In genomic region chr13:51304631-51305030, GRCm38 (mm10) we compare ENCODE assay signal across 29 mouse cellular contexts.
DNase-seq lines count a peak whose midpoint lies in the region; ATAC-seq and TF ChIP-seq lines count a peak whose summit lies in the region.
"Had no signal": no experiment of that assay in that cellular context is flagged by ENCODE, and none has a peak within 500 bp of the region (broad histone marks: within the 10 kb centered on the region; RNA-seq: fewer than 3 reads in every experiment).

No protein-coding gene starts in this region.

- DNase-seq in forebrain, embryonic 14.5 days (ENCODE audit: low spot score), result peak; percentile 34
- no peak for DNase-seq in kidney, adult 18-20 months
- DNase-seq in lung, postnatal 25 days (ENCODE audit: low spot score), result no peak
- peak; percentile 60 for DNase-seq in brain, embryonic 14.5 days (ENCODE audit: low read depth)
- no peak for DNase-seq in adrenal gland, adult 2 months
- DNase-seq: adrenal gland, postnatal 10 days; cerebellum, adult 11-12 months; cerebellum, adult 9-11 months; embryo, embryonic 11 days; gastrocnemius, adult 2 months; gastrocnemius, postnatal 36 days; heart, adult 2 months; heart, postnatal 10 days; lung, postnatal 36 days; right cerebral cortex, postnatal 25 days; thymus, adult 2 months; thymus, postnatal 36 days had no signal

- TF ChIP-seq POLR2A in brain, embryonic 14.5 days (IDR thresholded peaks at IDR 0.05; ENCODE audit: borderline replicate concordance, extremely low read depth, insufficient read depth, insufficient read length, poor library complexity, severe bottlenecking), result no peak

- no peak overlapping the region for H3K9ac ChIP-seq in forebrain, embryonic 14.5 days (ENCODE audit: low read length)
- H3K9ac ChIP-seq in forebrain, embryonic 15.5 days (replicated peaks), result no peak overlapping the region
- no peak overlapping the region for H3K9ac ChIP-seq in kidney, embryonic 14.5 days (ENCODE audit: low read depth, low read length)
- H3K9ac ChIP-seq in lung, embryonic 15.5 days, result no peak overlapping the region
- H3K9ac ChIP-seq: embryonic facial prominence, embryonic 13.5 days; forebrain, embryonic 13.5 days; heart, embryonic 13.5 days; hindbrain, embryonic 15.5 days; limb, embryonic 13.5 days; midbrain, embryonic 15.5 days had no signal

- no peaks in the 10 kb centered on the region for H3K36me3 ChIP-seq in forebrain, embryonic 14.5 days (ENCODE audit: control insufficient read depth, insufficient read depth, low read length)
- H3K36me3 ChIP-seq in forebrain, embryonic 15.5 days, result no peaks in the 10 kb centered on the region
- no peaks in the 10 kb centered on the region for H3K36me3 ChIP-seq in kidney, embryonic 14.5 days (ENCODE audit: control insufficient read depth, insufficient read depth, low read length)
- no peaks in the 10 kb centered on the region for H3K36me3 ChIP-seq in lung, embryonic 15.5 days
- H3K36me3 ChIP-seq: embryonic facial prominence, embryonic 13.5 days; G1E; heart, embryonic 13.5 days; hindbrain, embryonic 15.5 days; limb, embryonic 13.5 days; midbrain, embryonic 15.5 days had no signal

- TF ChIP-seq CTCF in brain, embryonic 14.5 days (IDR thresholded peaks at IDR 0.05; ENCODE audit: borderline replicate concordance, extremely low read depth, insufficient read depth, insufficient read length), result no peak

- H3K27ac ChIP-seq in forebrain, embryonic 14.5 days (ENCODE audit: low read depth, low read length), result no peak overlapping the region
- H3K27ac ChIP-seq in forebrain, embryonic 15.5 days (replicated peaks), result no peak overlapping the region
- peak overlapping the region; percentile 63; the same call in 1 of the 2 replicates for H3K27ac ChIP-seq in kidney, embryonic 14.5 days (ENCODE audit: low read depth, low read length)
- peak overlapping the region; percentile 17; the same call in 1 of the 2 replicates for H3K27ac ChIP-seq in lung, embryonic 15.5 days
- H3K27ac ChIP-seq: embryonic facial prominence, embryonic 13.5 days; forebrain, embryonic 13.5 days; gastrocnemius, adult 2 months; heart, adult 2 months; heart, embryonic 13.5 days; hindbrain, embryonic 15.5 days; limb, embryonic 13.5 days; midbrain, embryonic 15.5 days had no signal

- H3K9me3 ChIP-seq in forebrain, embryonic 14.5 days (replicated peaks; ENCODE audit: control insufficient read depth, low read length), result no peaks in the 10 kb centered on the region
- no peaks in the 10 kb centered on the region for H3K9me3 ChIP-seq in forebrain, embryonic 15.5 days
- H3K9me3 ChIP-seq in kidney, embryonic 14.5 days (ENCODE audit: control insufficient read depth, low read length), result 0 out of 2 replicates have a peak, but pooled peaks cover 2% of the 10 kb centered on the region
- no peaks in the 10 kb centered on the region for H3K9me3 ChIP-seq in lung, embryonic 15.5 days
- H3K9me3 ChIP-seq: embryonic facial prominence, embryonic 13.5 days; forebrain, embryonic 13.5 days; heart, embryonic 13.5 days; hindbrain, embryonic 15.5 days; limb, embryonic 13.5 days; midbrain, embryonic 15.5 days had no signal

- ATAC-seq in forebrain, embryonic 14.5 days, result no peak
- ATAC-seq in forebrain, embryonic 15.5 days (replicated peaks), result no peak
- no peak for ATAC-seq in kidney, embryonic 14.5 days (ENCODE audit: low FRiP score, low TSS enrichment)
- no peak for ATAC-seq in lung, embryonic 15.5 days (ENCODE audit: borderline replicate concordance, extremely low read depth, low FRiP score, low TSS enrichment)
- ATAC-seq: forebrain, embryonic 13.5 days; intestine, embryonic 16.5 days; midbrain, embryonic 15.5 days had no signal

- 53% methylated on average over 4 of the region's 4 CpGs for WGBS in forebrain, embryonic 14.5 days
- 37% methylated on average over 4 of the region's 4 CpGs for WGBS in forebrain, embryonic 15.5 days
- WGBS in kidney, embryonic 14.5 days, result 47% methylated on average over 4 of the region's 4 CpGs
- 36% methylated on average over 4 of the region's 4 CpGs for WGBS in lung, embryonic 15.5 days

- no peak overlapping the region for H3K4me3 ChIP-seq in forebrain, embryonic 14.5 days (ENCODE audit: low read depth, low read length)
- no peak overlapping the region for H3K4me3 ChIP-seq in forebrain, embryonic 15.5 days
- no peak overlapping the region for H3K4me3 ChIP-seq in kidney, embryonic 14.5 days (ENCODE audit: low read length)
- no peak overlapping the region for H3K4me3 ChIP-seq in lung, embryonic 15.5 days
- H3K4me3 ChIP-seq: embryonic facial prominence, embryonic 13.5 days; forebrain, embryonic 13.5 days; gastrocnemius, adult 2 months; heart, adult 2 months; heart, embryonic 13.5 days; hindbrain, embryonic 15.5 days; limb, embryonic 13.5 days; midbrain, embryonic 15.5 days had no signal

- H3K4me2 ChIP-seq in forebrain, embryonic 14.5 days (ENCODE audit: low read length), result no peak overlapping the region
- no peak overlapping the region for H3K4me2 ChIP-seq in forebrain, embryonic 15.5 days (replicated peaks)
- no peak overlapping the region for H3K4me2 ChIP-seq in kidney, embryonic 14.5 days (replicated peaks; ENCODE audit: low read depth, low read length)
- no peak overlapping the region for H3K4me2 ChIP-seq in lung, embryonic 15.5 days
- H3K4me2 ChIP-seq: embryonic facial prominence, embryonic 13.5 days; forebrain, embryonic 13.5 days; heart, embryonic 13.5 days; hindbrain, embryonic 15.5 days; limb, embryonic 13.5 days; liver, embryonic 11.5 days; midbrain, embryonic 15.5 days had no signal

- no peaks in the 10 kb centered on the region for H3K4me1 ChIP-seq in forebrain, embryonic 14.5 days (ENCODE audit: control insufficient read depth, insufficient read depth, low read length)
- peaks cover 4% of the 10 kb centered on the region; the same call in 1 of the 2 replicates for H3K4me1 ChIP-seq in forebrain, embryonic 15.5 days
- H3K4me1 ChIP-seq in kidney, embryonic 14.5 days (ENCODE audit: control insufficient read depth, insufficient read depth, low read length), result no peaks in the 10 kb centered on the region; the same call in 1 of the 2 replicates
- peaks cover 5% of the 10 kb centered on the region; the same call in 1 of the 2 replicates for H3K4me1 ChIP-seq in lung, embryonic 15.5 days
- H3K4me1 ChIP-seq: embryonic facial prominence, embryonic 13.5 days; forebrain, embryonic 13.5 days; hindbrain, embryonic 15.5 days; midbrain, embryonic 15.5 days had no signal

- H3K27me3 ChIP-seq in forebrain, embryonic 14.5 days (replicated peaks; ENCODE audit: control insufficient read depth, insufficient read depth, low read length), result no peaks in the 10 kb centered on the region
- no peaks in the 10 kb centered on the region for H3K27me3 ChIP-seq in forebrain, embryonic 15.5 days
- H3K27me3 ChIP-seq in kidney, embryonic 14.5 days (ENCODE audit: control insufficient read depth, insufficient read depth, low read length), result no peaks in the 10 kb centered on the region
- H3K27me3 ChIP-seq in lung, embryonic 15.5 days, result no peaks in the 10 kb centered on the region
- H3K27me3 ChIP-seq: embryonic facial prominence, embryonic 13.5 days; forebrain, embryonic 13.5 days; heart, embryonic 13.5 days; hindbrain, embryonic 15.5 days; limb, embryonic 13.5 days; midbrain, embryonic 15.5 days had no signal

Comparison
In these comparisons a context has a peak if more than half of its experiments do, and no peak if none do; other contexts are left out.
1. DNase-seq: peak in forebrain, embryonic 14.5 days (single experiment) and brain, embryonic 14.5 days (single experiment); none in kidney, adult 18-20 months (single experiment), lung, postnatal 25 days (single experiment) and adrenal gland, adult 2 months (single experiment).
2. H3K27ac ChIP-seq: peak in kidney, embryonic 14.5 days (single experiment) and lung, embryonic 15.5 days (single experiment); none in forebrain, embryonic 14.5 days (single experiment) and forebrain, embryonic 15.5 days (single experiment).